Mouse (Mus musculus) C2C12 (cell line): Measurements from ENCODE around the gene Morn1. TPM values are rescaled to one million over a fixed set of nuclear protein-coding genes. Genes with fewer than 3 reads are reported as not detected.

ENCODE experiments used
- H3K27me3 ChIP-seq: one replicate; pipeline ENCODE4 v1.6.1; 2011; ENCODE audit not compliant: control insufficient read depth, insufficient read depth, insufficient read length
- H3K36me3 ChIP-seq: one replicate; pipeline ENCODE4 v1.6.1; 2011; ENCODE audit not compliant: control insufficient read depth, insufficient read depth
- H3K4me3 ChIP-seq: one replicate; pipeline ENCODE4 v1.5.1; 2011; ENCODE audit warnings: mild to moderate bottlenecking, control low read depth; ENCODE audit not compliant: poor library complexity, insufficient read depth, severe bottlenecking
- H3K79me2 ChIP-seq: one replicate; pipeline ENCODE4 v1.6.1; 2011; ENCODE audit not compliant: control insufficient read depth, insufficient read depth
- H3K79me3 ChIP-seq: one replicate; pipeline ENCODE4 v1.6.1; 2011; ENCODE audit warnings: low read depth, control low read depth
- H3ac ChIP-seq: one replicate; pipeline ENCODE3; 2011; ENCODE audit warnings: low read depth; ENCODE audit not compliant: control insufficient read depth, insufficient read length
- CEBPB ChIP-seq: IDR thresholded peaks from one replicate; pipeline ENCODE4 v1.6.1; 2011; ENCODE audit warnings: low read depth, mild to moderate bottlenecking, control low read depth, moderate library complexity
- CTCF ChIP-seq: IDR thresholded peaks from one replicate; pipeline ENCODE4 v1.5.1; 2011; ENCODE audit not compliant: control insufficient read depth, insufficient read depth, insufficient read length
- FOSL1 ChIP-seq: IDR thresholded peaks from one replicate; pipeline ENCODE4 v1.8.0; 2011; ENCODE audit warnings: mild to moderate bottlenecking, low read length; ENCODE audit not compliant: poor library complexity, insufficient read depth, severe bottlenecking
- MAX ChIP-seq: IDR thresholded peaks from one replicate; pipeline ENCODE4 v1.6.1; 2011; ENCODE audit warnings: mild to moderate bottlenecking, control low read depth
- MYOD1 ChIP-seq: IDR thresholded peaks from one replicate; pipeline ENCODE4 v1.6.1; 2011; ENCODE audit warnings: low read depth; ENCODE audit not compliant: control insufficient read depth, insufficient read length
- MYOG ChIP-seq: IDR thresholded peaks from one replicate; pipeline ENCODE4 v1.6.1; 2011; ENCODE audit not compliant: control insufficient read depth, insufficient read length; ENCODE audit errors: extremely low read depth
- USF1 ChIP-seq: IDR thresholded peaks from one replicate; pipeline ENCODE4 v1.6.1; 2011; ENCODE audit warnings: low read depth, mild to moderate bottlenecking, control low read depth, moderate library complexity
- polyA plus RNA-seq: library from polyadenylated mRNA; unstranded; fragments of >200 nt; fragmentation: generic; extraction: Trizol; gene quantifications from one replicate; pipeline ENCODE4 v1.2.1, GENCODE M21; 2012; ENCODE audit warnings: missing spikeins

Morn1 gene
- polyA plus RNA-seq, 1 experiment, result 1.2 TPM

DNA sequence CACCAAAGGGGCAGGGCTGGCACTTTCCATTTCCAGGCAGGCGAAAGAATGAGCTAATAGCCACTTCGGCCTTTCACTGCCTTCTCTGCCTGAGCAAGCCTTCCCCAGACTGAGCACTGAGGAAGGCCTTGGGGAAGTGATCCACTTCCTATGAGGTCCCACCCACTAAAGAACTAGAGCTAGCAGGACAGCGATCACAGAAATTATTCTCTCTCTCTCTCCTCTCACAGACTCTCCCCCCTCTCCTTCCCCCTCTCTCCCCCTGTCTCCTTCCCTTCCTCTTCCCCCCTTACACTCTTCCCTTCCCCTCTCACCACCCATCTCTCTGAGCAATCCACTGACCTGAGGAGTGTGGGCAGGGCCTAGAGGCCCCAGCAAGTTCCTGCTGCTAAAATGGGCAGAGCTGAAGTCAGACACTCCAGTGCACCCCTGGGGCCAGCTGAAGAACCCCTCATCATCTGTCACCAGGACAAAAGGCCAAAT is 100.9 kb downstream of the Morn1 start:
- Histone ChIP-seq H3ac (no peak overlapping the region), H3K4me3 (no peak overlapping the region), H3K36me3 (peaks cover 6% of the 10 kb centered on the region), H3K27me3 (no peaks in the 10 kb centered on the region), H3K79me2 (peaks cover 100% of the 10 kb centered on the region), H3K79me3 (peaks cover 98% of the 10 kb centered on the region)
- TF ChIP-seq CTCF (no peak), FOSL1 (no peak), MAX (no peak), CEBPB (no peak), USF1 (no peak), MYOG (no peak), MYOD1 (no peak)

GRCm38 (mm10) chr4:155188341-155188740 is 102.0 kb downstream of the Morn1 start:
- peaks cover 100% of the 10 kb centered on the region for H3K79me2 ChIP-seq
- no peak overlapping the region for H3K4me3 ChIP-seq
- TF ChIP-seq FOSL1 (no peak), USF1 (no peak), MAX (no peak), MYOD1 (no peak), CTCF (no peak), MYOG (no peak), CEBPB (no peak)

DNA sequence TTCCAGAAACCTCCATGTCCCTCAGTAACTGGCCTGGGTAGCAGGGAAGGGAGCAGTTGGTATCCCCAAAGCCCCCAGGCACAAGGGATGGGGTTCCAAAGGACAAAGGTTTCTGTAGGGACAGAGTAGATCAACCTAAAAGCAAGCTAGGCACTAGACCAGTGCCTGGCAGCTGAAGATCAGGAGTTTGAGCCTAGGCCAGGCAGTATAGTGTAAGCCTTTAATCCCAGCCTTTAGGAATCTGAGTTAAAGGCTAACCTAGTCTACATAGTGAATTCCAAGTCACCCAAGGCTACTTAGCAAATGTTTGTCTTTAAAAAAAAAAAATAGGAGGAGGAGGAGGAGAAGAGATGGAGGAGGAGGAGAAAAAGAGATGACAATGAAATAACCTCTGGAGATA is 102.4 kb downstream of the Morn1 start:
- no peak overlapping the region for H3ac ChIP-seq
- TF ChIP-seq MYOG, result no peak
- no peak for TF ChIP-seq MAX
- no peak for TF ChIP-seq CTCF
- no peak for TF ChIP-seq FOSL1
- TF ChIP-seq CEBPB, result no peak
- TF ChIP-seq USF1, result no peak
- no peak for TF ChIP-seq MYOD1
- H3K27me3 ChIP-seq, result no peaks in the 10 kb centered on the region
- peaks cover 100% of the 10 kb centered on the region for H3K79me2 ChIP-seq
- peaks cover 19% of the 10 kb centered on the region for H3K36me3 ChIP-seq
- H3K4me3 ChIP-seq, result no peak overlapping the region
- H3K79me3 ChIP-seq, result peaks cover 99% of the 10 kb centered on the region

More at GRCm38 (mm10) chr4:155188341-155188740, 102.0 kb downstream of the Morn1 start:
- Histone ChIP-seq H3K36me3 (peaks cover 17% of the 10 kb centered on the region), H3K79me3 (peaks cover 99% of the 10 kb centered on the region), H3ac (no peak overlapping the region), H3K27me3 (no peaks in the 10 kb centered on the region)

DNA sequence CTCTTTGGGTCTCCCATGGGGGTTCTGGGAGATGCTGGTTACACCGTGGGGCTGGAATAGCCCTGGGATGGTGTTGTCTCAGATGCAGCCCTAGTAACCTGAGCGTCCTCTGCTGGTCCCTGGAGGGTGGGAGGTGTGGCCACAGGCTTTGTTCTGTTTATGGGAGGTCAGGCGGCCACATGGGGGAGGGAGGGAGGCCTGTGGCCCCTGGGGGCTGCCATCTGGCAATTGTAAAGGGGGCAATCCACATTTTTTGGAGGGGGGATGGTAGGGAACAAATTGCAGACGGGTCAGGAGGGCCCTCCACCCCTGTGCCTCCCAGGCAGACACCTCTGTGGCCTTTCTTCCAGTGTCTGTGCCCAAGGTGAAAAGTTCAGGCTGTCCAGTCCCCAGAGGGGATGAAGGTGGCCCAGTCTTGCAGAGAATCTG is 103.3 kb downstream of the Morn1 start:
- H3K79me3 ChIP-seq, result peaks cover 99% of the 10 kb centered on the region
- no peak overlapping the region for H3K4me3 ChIP-seq
- peaks cover 19% of the 10 kb centered on the region for H3K36me3 ChIP-seq
- no peaks in the 10 kb centered on the region for H3K27me3 ChIP-seq
- peaks cover 100% of the 10 kb centered on the region for H3K79me2 ChIP-seq
- no peak overlapping the region for H3ac ChIP-seq
- TF ChIP-seq USF1, result no peak
- TF ChIP-seq CTCF, result no peak
- TF ChIP-seq MAX, result no peak
- TF ChIP-seq CEBPB, result no peak
- TF ChIP-seq FOSL1, result no peak
- TF ChIP-seq MYOD1, result no peak
- no peak for TF ChIP-seq MYOG

- Histone ChIP-seq H3K79me2 (peaks cover 100% of the 10 kb centered on the region), H3ac (no peak overlapping the region), H3K36me3 (peaks cover 19% of the 10 kb centered on the region), H3K4me3 (no peak overlapping the region), H3K79me3 (peaks cover 99% of the 10 kb centered on the region), H3K27me3 (no peaks in the 10 kb centered on the region)
- TF ChIP-seq USF1 (no peak), MYOD1 (no peak), CTCF (no peak), MAX (no peak), CEBPB (no peak), MYOG (no peak), FOSL1 (no peak)
Observed at GRCm38 (mm10) chr4:155190275-155190674, 103.9 kb downstream of the Morn1 start.

Other genes with a start within 250 kb of the Morn1 start
- gene Ttc34, start 249.1 kb upstream of the Morn1 start, polyA plus RNA-seq, result not detected
- gene Mmel1, start 217.0 kb upstream of the Morn1 start, polyA plus RNA-seq, result 0.04 TPM
- 1.9 TPM for gene Fam213b, start 187.4 kb upstream of the Morn1 start, polyA plus RNA-seq
- 0.02 TPM for gene Tnfrsf14, start 158.0 kb upstream of the Morn1 start, polyA plus RNA-seq
- gene Hes5, start 125.7 kb upstream of the Morn1 start, polyA plus RNA-seq, result not detected
- gene Pank4, start 122.5 kb upstream of the Morn1 start, polyA plus RNA-seq, result 22.2 TPM
- 0.11 TPM for gene Plch2, start 29.8 kb upstream of the Morn1 start, polyA plus RNA-seq
- gene Pex10, start 19.6 kb upstream of the Morn1 start, polyA plus RNA-seq, result 11.2 TPM
- gene Rer1, start 195 bp upstream of the Morn1 start, polyA plus RNA-seq, result 125 TPM
- 45.2 TPM for gene Ski, start 136.0 kb downstream of the Morn1 start, polyA plus RNA-seq
- 30.6 TPM for gene Faap20, start 163.2 kb downstream of the Morn1 start, polyA plus RNA-seq